Mouse (Mus musculus) CH12.LX (cell line): ENCODE results near the gene Gm49450. TPM values are rescaled to one million over a fixed set of nuclear protein-coding genes. Genes with fewer than 3 reads are reported as not detected.

Experiments
- DNase-seq: peaks from one replicate; pipeline ENCODE4 v3.0.0-alpha.2; 2013; ENCODE audit errors: extremely low read depth
- H3K27ac ChIP-seq: 2 replicates; pipeline ENCODE4 v1.5.1; 2012; ENCODE audit warnings: low read depth, mild to moderate bottlenecking, control low read depth, moderate library complexity; ENCODE audit not compliant: insufficient read depth
- H3K27me3 ChIP-seq: replicated peaks from 2 replicates; pipeline ENCODE3; 2012; ENCODE audit warnings: inconsistent platforms
- H3K36me3 ChIP-seq, 2 experiments: replicated peaks in 1 of 2; 2 replicates each; pipeline versions ENCODE3 to v1.6.1; 2012; ENCODE audit warnings: inconsistent platforms in 1 of 2, low read length in 1 of 2, mild to moderate bottlenecking in 1 of 2, mixed read lengths in 1 of 2, moderate library complexity in 1 of 2; ENCODE audit not compliant: control insufficient read depth in 1 of 2, insufficient read depth in 1 of 2
- H3K4me1 ChIP-seq, 2 experiments: 2 replicates each; pipeline ENCODE4 v1.6.1; 2012; ENCODE audit warnings: inconsistent platforms in 1 of 2, moderate library complexity in 1 of 2; ENCODE audit not compliant: insufficient read depth in 2 of 2, control insufficient read depth in 1 of 2
- H3K4me2 ChIP-seq: 2 replicates; pipeline ENCODE4 v1.6.1; 2012; ENCODE audit warnings: low read depth, mild to moderate bottlenecking, control low read depth; ENCODE audit not compliant: poor library complexity, insufficient read depth, severe bottlenecking
- H3K4me3 ChIP-seq, 3 experiments: fragments of 150-350 bp in 1 of 3; sonication (generic) in 1 of 3; replicated peaks in 1 of 3; 2 replicates each; pipeline versions ENCODE3 to v1.5.1; 2011 to 2012; ENCODE audit warnings: low read depth in 2 of 3, low read length in 2 of 3, mild to moderate bottlenecking in 2 of 3, moderate library complexity in 2 of 3, control low read depth in 1 of 3, improper control_type of control experiment in 1 of 3, inconsistent platforms in 1 of 3, mixed read lengths in 1 of 3; ENCODE audit not compliant: poor library complexity in 1 of 3
- H3K79me2 ChIP-seq: replicated peaks from 2 replicates; pipeline ENCODE4 v1.6.1; 2012; ENCODE audit warnings: mild to moderate bottlenecking, moderate library complexity; ENCODE audit not compliant: control insufficient read depth, poor library complexity, insufficient read depth, severe bottlenecking; ENCODE audit errors: extremely low read depth
- H3K9ac ChIP-seq: 2 replicates; pipeline ENCODE4 v1.6.1; 2012; ENCODE audit warnings: low read depth, mild to moderate bottlenecking, control low read depth, moderate library complexity; ENCODE audit not compliant: insufficient read depth
- H3K9me3 ChIP-seq: replicated peaks from 2 replicates; pipeline ENCODE3; 2012; ENCODE audit warnings: low read length, inconsistent platforms, mixed read lengths
- BHLHE40 ChIP-seq: IDR thresholded peaks from 2 replicates; pipeline ENCODE4 v1.6.1; 2011; ENCODE audit warnings: mild to moderate bottlenecking, low read depth, low read length, improper control_type of control experiment
- E2F4 ChIP-seq: IDR thresholded peaks from 2 replicates; pipeline ENCODE4 v1.6.1; 2011; ENCODE audit warnings: low read depth, low read length, improper control_type of control experiment; ENCODE audit not compliant: insufficient replicate concordance
- EP300 ChIP-seq: IDR thresholded peaks from 2 replicates; pipeline ENCODE4 v1.6.1; 2011; ENCODE audit warnings: low read length, improper control_type of control experiment
- ETS1 ChIP-seq: conservative IDR thresholded peaks from 2 replicates; pipeline ENCODE4 v1.6.1; 2012; ENCODE audit warnings: low read depth, mild to moderate bottlenecking, inconsistent platforms, low read length, improper control_type of control experiment, moderate library complexity
- HCFC1 ChIP-seq: IDR thresholded peaks from 2 replicates; pipeline ENCODE4 v1.6.1; 2012; ENCODE audit warnings: low read depth, mild to moderate bottlenecking, inconsistent platforms, low read length, improper control_type of control experiment
- IRF4 ChIP-seq: IDR thresholded peaks from 2 replicates; pipeline ENCODE4 v1.6.1; 2014; ENCODE audit warnings: low read depth, mild to moderate bottlenecking, inconsistent platforms, low read length, improper control_type of control experiment
- JUND ChIP-seq: conservative IDR thresholded peaks from 2 replicates; pipeline ENCODE4 v1.6.1; 2011; ENCODE audit warnings: low read depth, low read length, improper control_type of control experiment
- KAT2A ChIP-seq: IDR thresholded peaks from 2 replicates; pipeline ENCODE4 v1.6.1; 2012; ENCODE audit warnings: low read length, improper control_type of control experiment, inconsistent platforms; ENCODE audit not compliant: insufficient replicate concordance
- MAX ChIP-seq: IDR thresholded peaks from 2 replicates; pipeline ENCODE4 v1.6.1; 2011; ENCODE audit warnings: low read length, improper control_type of control experiment
- MAZ ChIP-seq: IDR thresholded peaks from 2 replicates; pipeline ENCODE4 v1.6.1; 2012; ENCODE audit warnings: low read depth, mild to moderate bottlenecking, inconsistent platforms, low read length, improper control_type of control experiment, moderate library complexity
- MYC ChIP-seq: IDR thresholded peaks from 2 replicates; pipeline ENCODE4 v1.6.1; 2011; ENCODE audit warnings: low read depth, mild to moderate bottlenecking, improper control_type of control experiment, low read length
- RCOR1 ChIP-seq: conservative IDR thresholded peaks from 2 replicates; pipeline ENCODE4 v1.6.1; 2012; ENCODE audit warnings: low read depth, mild to moderate bottlenecking, inconsistent platforms, low read length, improper control_type of control experiment
- SIN3A ChIP-seq: IDR thresholded peaks from 2 replicates; pipeline ENCODE4 v1.6.1; 2012; ENCODE audit warnings: low read length, improper control_type of control experiment, inconsistent platforms
- SMC3 ChIP-seq: IDR thresholded peaks from 2 replicates; pipeline ENCODE4 v1.6.1; 2011; ENCODE audit warnings: low read depth, low read length, improper control_type of control experiment
- ZC3H11A ChIP-seq: IDR thresholded peaks from 2 replicates; pipeline ENCODE4 v1.6.1; 2012; ENCODE audit warnings: low read depth, mild to moderate bottlenecking, inconsistent platforms, low read length, improper control_type of control experiment
- ZKSCAN1 ChIP-seq: IDR thresholded peaks from 2 replicates; pipeline ENCODE4 v1.6.1; 2012; ENCODE audit warnings: low read depth, inconsistent platforms, low read length, improper control_type of control experiment, borderline replicate concordance
- dilution Hi-C: fragments of 300-500 bp; cut with MboI; formaldehyde crosslinking; loops from 2 replicates; pipeline ENCODE4 v1.14.3; 2020; ENCODE audit warnings: low sequenced_read_pairs; ENCODE audit not compliant: extremely low pct_unique_long_range_greater_than_20kb, extremely low pct_ligation_motif_present
- in situ Hi-C: fragments of 300-500 bp; cut with MboI; formaldehyde crosslinking; loops from 3 replicates; pipeline ENCODE4 v1.14.3; 2019; ENCODE audit warnings: low sequenced_read_pairs, low pct_ligation_motif_present, low pct_unique_long_range_greater_than_20kb, mixed read lengths
- polyA plus RNA-seq: library from polyadenylated mRNA; unstranded; fragments of >175 nt; gene quantifications from 2 replicates; pipeline ENCODE4 v1.2.1, GENCODE M21; 2012; ENCODE audit warnings: low read depth; ENCODE audit not compliant: insufficient read length
- total RNA-seq, 2 experiments: library from RNA; depleted of rRNA; stranded (reverse); fragments of 300-350 nt in 1 of 2; fragments of >200 nt in 1 of 2; gene quantifications; 2 replicates each; pipeline ENCODE4 v1.2.3; 2012 to 2014

Gm49450 gene
- total and polyA plus RNA-seq, 3 experiments, result 0.38 to 125 (median 4.7) TPM

DNA sequence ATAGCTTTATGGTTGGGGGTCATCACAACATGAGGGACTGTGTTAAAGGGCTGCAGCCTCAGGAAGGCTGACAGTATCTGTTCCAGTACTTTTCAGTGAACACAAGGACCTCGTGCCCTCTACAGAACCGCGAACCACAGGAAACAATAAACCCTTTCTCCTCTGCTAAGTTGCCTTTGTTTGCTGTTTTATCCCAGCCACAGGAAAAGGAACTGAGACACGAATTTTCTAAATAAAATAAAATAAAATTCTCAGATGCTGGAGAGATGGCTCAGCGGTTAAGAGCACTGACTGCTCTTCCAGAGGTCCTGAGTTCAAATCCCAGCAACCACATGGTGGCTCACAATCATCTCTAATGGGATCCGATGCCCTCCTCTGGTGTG lies 45.4 kb upstream of the Gm49450 start:
- Histone ChIP-seq H3K27ac (no peak overlapping the region), H3K9ac (no peak overlapping the region)
- dilution Hi-C loops, result no loop called here

DNA sequence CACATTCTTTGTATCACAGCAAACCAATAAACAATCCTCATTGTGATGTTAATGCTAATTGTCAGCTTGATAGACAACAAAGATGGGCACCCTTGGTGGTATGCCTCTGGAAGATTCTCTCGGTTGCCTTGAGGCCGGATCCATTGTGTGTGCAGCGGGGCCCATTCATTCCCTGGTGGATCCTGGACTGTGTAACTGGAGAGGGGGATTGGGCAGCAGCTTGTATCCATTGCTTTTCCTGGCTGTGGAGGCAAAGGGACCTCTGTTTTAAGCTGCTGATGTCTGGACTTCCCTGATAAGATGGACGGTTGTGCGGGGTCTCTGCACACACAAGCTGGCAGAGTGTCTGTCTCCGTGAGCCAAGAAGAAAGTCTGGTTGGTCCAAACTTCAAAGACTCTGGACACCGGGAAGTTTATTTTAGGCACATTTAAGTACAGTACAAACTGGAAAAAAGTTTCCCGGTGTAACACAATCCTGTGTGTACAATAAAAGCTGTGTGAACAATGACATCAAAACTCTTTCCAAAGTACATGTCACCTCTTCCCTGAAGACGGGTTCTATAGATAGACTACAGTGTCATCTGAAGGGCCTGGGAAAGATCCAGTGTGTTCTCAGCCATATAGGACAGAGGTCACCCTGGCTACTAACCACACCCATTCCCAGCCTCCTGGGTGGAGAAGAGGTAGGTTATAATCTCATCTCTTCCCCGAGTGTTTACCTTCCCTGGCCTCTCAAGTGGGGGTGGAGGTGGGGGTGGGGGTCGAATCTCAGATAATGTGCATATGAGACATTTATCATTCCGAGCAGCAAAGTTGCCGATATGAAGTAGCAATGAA lies 44.8 kb upstream of the Gm49450 start:
- dilution Hi-C loops, result no loop called here
- Histone ChIP-seq H3K4me1 (peaks cover 0 to 26% of the 10 kb centered on the region in 2 experiments; a peak in 2 of 4 replicates), H3K9ac (no peak overlapping the region), H3K4me3 (no peak overlapping the region), H3K27me3 (no peaks in the 10 kb centered on the region), H3K79me2 (no peaks in the 10 kb centered on the region), H3K4me2 (no peak overlapping the region), H3K9me3 (no peaks in the 10 kb centered on the region), H3K36me3 (no peaks in the 10 kb centered on the region), H3K27ac (no peak overlapping the region)
- in situ Hi-C loops, result loop anchor here (10.0 kb wide), 1 partner anchor 63 kb away; the partner anchor contains the start of gene Tuba1b
- no peak for TF ChIP-seq MYC
- no peak for TF ChIP-seq SMC3
- no peak for DNase-seq

More for the DNA sequence above, 45.4 kb upstream of the Gm49450 start:
- TF ChIP-seq HCFC1 (no peak), MAZ (no peak), IRF4 (no peak), KAT2A (no peak), RCOR1 (no peak), MAX (no peak), JUND (no peak), E2F4 (no peak), ZKSCAN1 (no peak), ETS1 (no peak), MYC (no peak), SIN3A (no peak), BHLHE40 (no peak), ZC3H11A (no peak), EP300 (no peak)
- Histone ChIP-seq H3K4me1 (peaks cover 0 to 26% of the 10 kb centered on the region in 2 experiments; a peak in 2 of 4 replicates), H3K4me2 (no peak overlapping the region), H3K9me3 (peaks cover 2% of the 10 kb centered on the region), H3K79me2 (no peaks in the 10 kb centered on the region), H3K27me3 (no peaks in the 10 kb centered on the region), H3K4me3 (no peak overlapping the region), H3K36me3 (no peaks in the 10 kb centered on the region)
- DNase-seq, result no peak
- in situ Hi-C loops, result loop anchor here (10.0 kb wide), 1 partner anchor 64 kb away; the partner anchor contains the start of gene Tuba1b
